Mouse (Mus musculus) neural tube, embryonic 15.5 days (tissue): ENCODE measurements at regions not wholly inside any gene's neighbourhood (a gene's known extent, or its start where the extent isn't known, plus 50 kb on each side); places are given as distances from the start of the nearest gene placed in this dataset.
"Not testable (repeated sequence)": the region's sequence is repeated elsewhere in the genome, so short reads cannot be mapped to it uniquely, and the experiment has no call there.

ENCODE experiments used
- ATAC-seq: fragments of 200-750 bp; cut with Nextera tagmentation; 2 replicates; pipeline ENCODE4 v1.8.0; 2017; ENCODE audit warnings: mild to moderate bottlenecking, moderate TSS enrichment, moderate library complexity; ENCODE audit not compliant: low FRiP score
- H3K27ac ChIP-seq: fragments of 300-500 bp; sonication (generic); replicated peaks from 2 replicates; pipeline ENCODE4 v1.5.1; 2015; ENCODE audit warnings: mild to moderate bottlenecking, inconsistent platforms
- H3K27me3 ChIP-seq: fragments of 300-500 bp; sonication (generic); replicated peaks from 2 replicates; pipeline ENCODE4 v1.6.1; 2015; ENCODE audit warnings: inconsistent platforms
- H3K36me3 ChIP-seq: fragments of 300-500 bp; sonication (generic); 2 replicates; pipeline ENCODE4 v1.6.1; 2015; ENCODE audit warnings: inconsistent platforms
- H3K4me1 ChIP-seq: fragments of 300-500 bp; sonication (generic); 2 replicates; pipeline ENCODE4 v1.6.1; 2015; ENCODE audit warnings: inconsistent platforms
- H3K4me2 ChIP-seq: fragments of 300-500 bp; sonication (generic); 2 replicates; pipeline ENCODE4 v1.6.1; 2015; ENCODE audit warnings: inconsistent platforms, mild to moderate bottlenecking, moderate library complexity
- H3K4me3 ChIP-seq: fragments of 300-500 bp; sonication (generic); replicated peaks from 2 replicates; pipeline ENCODE4 v1.5.1; 2015; ENCODE audit warnings: mild to moderate bottlenecking, inconsistent platforms
- H3K9ac ChIP-seq: fragments of 300-500 bp; sonication (generic); replicated peaks from 2 replicates; pipeline ENCODE4 v1.6.1; 2015; ENCODE audit warnings: mild to moderate bottlenecking, inconsistent platforms
- H3K9me3 ChIP-seq: fragments of 300-500 bp; sonication (generic); replicated peaks from 2 replicates; pipeline ENCODE4 v1.6.1; 2016; ENCODE audit warnings: inconsistent platforms
- WGBS: fragments of 180-500 bp; shearing (Covaris S2); methylation state at CpG from one replicate; pipeline ENCODE4 v1.1.7; 2015; ENCODE audit warnings: mixed read lengths; 5-methylcytosine and 5-hydroxymethylcytosine counted together

DNA sequence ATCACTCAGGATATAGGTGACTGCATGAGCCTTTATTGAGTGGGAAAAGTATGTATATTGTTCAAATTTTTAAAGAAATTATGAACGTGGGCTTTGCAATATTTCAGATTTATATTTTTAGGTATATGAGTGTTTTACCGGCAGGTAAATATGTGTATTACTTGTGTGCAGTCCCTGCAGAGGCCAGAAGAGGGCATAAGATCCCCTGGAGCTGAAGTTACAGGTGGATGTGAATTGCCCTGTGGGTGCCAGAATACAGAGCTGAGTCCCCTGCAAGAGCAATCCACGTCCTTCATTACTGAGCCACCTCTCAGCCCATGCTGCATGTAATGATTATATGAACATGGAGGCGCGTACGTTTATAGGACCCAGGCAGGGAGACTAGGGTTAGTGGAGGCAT, 174.8 kb downstream of the Katnal1 start:
- Histone ChIP-seq H3K27me3 (no peaks in the 10 kb centered on the region), H3K9ac (no peak overlapping the region), H3K36me3 (no peaks in the 10 kb centered on the region), H3K4me3 (no peak overlapping the region), H3K4me2 (no peak overlapping the region), H3K27ac (no peak overlapping the region), H3K4me1 (peaks cover 11% of the 10 kb centered on the region; the same call in 1 of the 2 replicates), H3K9me3 (no peaks in the 10 kb centered on the region)
- 94% methylated on average over 6 of the region's 6 CpGs for WGBS
- no peak for ATAC-seq

DNA sequence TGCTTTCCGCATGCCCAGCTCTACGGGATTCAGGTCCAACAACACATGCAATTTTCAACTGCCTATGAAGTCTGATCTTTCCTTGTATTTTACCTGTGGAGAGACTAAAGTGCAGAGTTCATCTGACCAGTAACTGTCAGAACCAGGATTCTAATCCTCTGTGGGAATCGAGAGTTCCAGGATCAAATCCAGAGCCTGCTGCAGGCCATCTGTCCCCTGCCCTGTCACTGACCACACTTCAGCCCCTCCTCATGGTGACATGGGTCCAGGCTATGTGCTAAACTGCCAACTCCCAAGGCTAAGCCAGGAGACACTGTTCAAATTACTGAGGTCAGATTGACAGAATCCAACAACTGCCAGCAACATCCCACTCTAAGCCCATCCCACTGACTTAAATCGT, 175.7 kb downstream of the Katnal1 start:
- H3K4me1 ChIP-seq: peaks cover 11% of the 10 kb centered on the region; the same call in 1 of the 2 replicates
- H3K4me3 ChIP-seq: no peak overlapping the region
- H3K36me3 ChIP-seq: no peaks in the 10 kb centered on the region
- no peak overlapping the region for H3K27ac ChIP-seq
- no peak overlapping the region for H3K9ac ChIP-seq
- no peak overlapping the region for H3K4me2 ChIP-seq
- no peak for ATAC-seq
- no peaks in the 10 kb centered on the region for H3K9me3 ChIP-seq
- WGBS: 81% methylated on average over 4 of the region's 4 CpGs
- H3K27me3 ChIP-seq: no peaks in the 10 kb centered on the region

GRCm38 (mm10) chr5:148751980-148752379, 177.1 kb downstream of the Katnal1 start:
- H3K9me3 ChIP-seq: no peaks in the 10 kb centered on the region
- H3K4me3 ChIP-seq: no peak overlapping the region
- no peak overlapping the region for H3K27ac ChIP-seq
- no peak overlapping the region for H3K4me2 ChIP-seq
- 0 out of 2 replicates have a peak, but pooled peaks cover 3% of the 10 kb centered on the region for H3K4me1 ChIP-seq
- no peaks in the 10 kb centered on the region for H3K36me3 ChIP-seq
- WGBS: 87% methylated on average over 13 of the region's 13 CpGs
- no peak overlapping the region for H3K9ac ChIP-seq
- H3K27me3 ChIP-seq: no peaks in the 10 kb centered on the region
- no peak for ATAC-seq

DNA sequence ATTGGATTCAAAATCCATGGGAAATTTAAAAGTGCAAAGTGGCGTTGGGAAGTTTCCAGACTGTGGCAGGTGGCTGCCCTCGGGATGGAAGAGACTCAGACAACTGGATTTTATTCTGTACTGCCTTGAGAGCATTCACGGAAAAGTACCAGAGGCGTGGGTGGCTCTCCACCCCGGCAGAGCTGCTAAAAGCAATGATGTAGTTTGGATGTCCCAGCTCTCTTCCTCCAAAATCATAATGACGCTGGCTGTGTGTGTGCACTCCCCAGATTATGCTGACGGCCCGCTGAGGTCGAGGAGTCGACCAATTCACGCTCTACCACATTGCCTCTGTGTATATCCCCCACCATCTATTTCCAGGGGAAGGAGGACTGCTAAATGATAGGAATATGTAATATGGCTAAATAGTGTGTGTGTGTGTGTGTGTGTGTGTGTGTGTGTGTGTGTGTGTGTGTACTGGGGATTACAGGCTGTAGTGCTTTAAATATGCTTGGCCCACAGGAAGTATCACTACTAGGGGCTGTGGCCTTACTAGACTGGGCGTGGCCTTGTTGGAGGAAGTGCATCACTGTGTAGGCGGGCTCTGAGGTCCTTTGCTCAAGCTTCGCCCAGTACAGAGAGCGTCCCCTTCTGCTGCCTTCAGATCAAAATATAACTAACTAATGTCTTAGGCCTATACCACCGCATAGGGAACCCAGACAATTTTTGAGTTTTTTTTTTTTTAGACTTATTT, 179.0 kb downstream of the Katnal1 start:
- no peaks in the 10 kb centered on the region for H3K4me1 ChIP-seq
- H3K4me3 ChIP-seq: no peak overlapping the region
- H3K36me3 ChIP-seq: no peaks in the 10 kb centered on the region
- no peak overlapping the region for H3K4me2 ChIP-seq
- no peak for ATAC-seq
- no peaks in the 10 kb centered on the region for H3K27me3 ChIP-seq
- H3K9me3 ChIP-seq: no peaks in the 10 kb centered on the region
- 87% methylated on average over 16 of the region's 16 CpGs for WGBS
- H3K27ac ChIP-seq: no peak overlapping the region
- H3K9ac ChIP-seq: no peak overlapping the region

- no peak overlapping the region for H3K27ac ChIP-seq
- no peaks in the 10 kb centered on the region for H3K36me3 ChIP-seq
- no peak overlapping the region for H3K4me3 ChIP-seq
- no peak overlapping the region for H3K9ac ChIP-seq
- H3K27me3 ChIP-seq: no peaks in the 10 kb centered on the region
- no peaks in the 10 kb centered on the region for H3K9me3 ChIP-seq
- H3K4me2 ChIP-seq: no peak overlapping the region
- no peak for ATAC-seq
- no peaks in the 10 kb centered on the region for H3K4me1 ChIP-seq
- WGBS: 87% methylated on average over 21 of the region's 21 CpGs
These were observed 181.0 kb downstream of the Katnal1 start for GRCm38 (mm10) chr5:148747972-148748764.

GRCm38 (mm10) chr5:148747549-148747948, 181.6 kb downstream of the Katnal1 start:
- WGBS: 89% methylated on average over 3 of the region's 3 CpGs
- no peaks in the 10 kb centered on the region for H3K9me3 ChIP-seq
- H3K27ac ChIP-seq: no peak overlapping the region
- no peak overlapping the region for H3K4me2 ChIP-seq
- no peak overlapping the region for H3K4me3 ChIP-seq
- 0 out of 2 replicates have a peak overlapping the region, but pooled peaks have one; percentile 7 for H3K9ac ChIP-seq
- no peaks in the 10 kb centered on the region for H3K36me3 ChIP-seq
- H3K27me3 ChIP-seq: no peaks in the 10 kb centered on the region
- H3K4me1 ChIP-seq: no peaks in the 10 kb centered on the region
- no peak for ATAC-seq

DNA sequence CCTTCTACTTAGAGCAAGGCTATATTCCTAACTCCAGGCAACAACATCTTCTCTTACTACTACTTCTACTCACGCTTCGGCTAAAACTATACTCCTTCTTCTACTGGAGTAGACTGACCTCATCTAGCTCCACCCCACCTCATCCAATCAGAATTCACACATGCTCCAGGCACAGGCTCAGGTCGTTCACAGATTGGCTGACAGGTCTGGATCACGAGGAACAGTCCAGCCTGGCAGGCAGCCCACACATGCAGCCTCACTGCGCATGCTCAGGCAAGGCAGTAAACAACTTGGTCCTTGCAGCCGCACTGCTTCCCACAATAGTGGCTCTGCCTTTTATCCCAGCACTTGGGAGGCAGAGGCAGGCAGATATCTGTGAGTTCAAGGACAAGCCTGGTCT, 182.4 kb downstream of the Katnal1 start:
- not testable (repeated sequence) for H3K9me3 ChIP-seq, H3K27me3 ChIP-seq, H3K4me3 ChIP-seq, H3K27ac ChIP-seq, H3K36me3 ChIP-seq, H3K4me1 ChIP-seq, ATAC-seq, H3K4me2 ChIP-seq, H3K9ac ChIP-seq
- WGBS: 70% methylated on average over 6 of the region's 6 CpGs

- no peaks in the 10 kb centered on the region for H3K27me3 ChIP-seq
- 74% methylated on average over 7 of the region's 7 CpGs for WGBS
- no peak overlapping the region for H3K4me3 ChIP-seq
- no peak overlapping the region for H3K4me2 ChIP-seq
- peaks cover 4% of the 10 kb centered on the region; the same call in 1 of the 2 replicates for H3K4me1 ChIP-seq
- H3K36me3 ChIP-seq: no peaks in the 10 kb centered on the region
- no peak overlapping the region for H3K9ac ChIP-seq
- H3K9me3 ChIP-seq: no peaks in the 10 kb centered on the region
- no peak for ATAC-seq
- H3K27ac ChIP-seq: no peak overlapping the region
These were observed 184.3 kb downstream of the Katnal1 start for GRCm38 (mm10) chr5:148744676-148745391.

DNA sequence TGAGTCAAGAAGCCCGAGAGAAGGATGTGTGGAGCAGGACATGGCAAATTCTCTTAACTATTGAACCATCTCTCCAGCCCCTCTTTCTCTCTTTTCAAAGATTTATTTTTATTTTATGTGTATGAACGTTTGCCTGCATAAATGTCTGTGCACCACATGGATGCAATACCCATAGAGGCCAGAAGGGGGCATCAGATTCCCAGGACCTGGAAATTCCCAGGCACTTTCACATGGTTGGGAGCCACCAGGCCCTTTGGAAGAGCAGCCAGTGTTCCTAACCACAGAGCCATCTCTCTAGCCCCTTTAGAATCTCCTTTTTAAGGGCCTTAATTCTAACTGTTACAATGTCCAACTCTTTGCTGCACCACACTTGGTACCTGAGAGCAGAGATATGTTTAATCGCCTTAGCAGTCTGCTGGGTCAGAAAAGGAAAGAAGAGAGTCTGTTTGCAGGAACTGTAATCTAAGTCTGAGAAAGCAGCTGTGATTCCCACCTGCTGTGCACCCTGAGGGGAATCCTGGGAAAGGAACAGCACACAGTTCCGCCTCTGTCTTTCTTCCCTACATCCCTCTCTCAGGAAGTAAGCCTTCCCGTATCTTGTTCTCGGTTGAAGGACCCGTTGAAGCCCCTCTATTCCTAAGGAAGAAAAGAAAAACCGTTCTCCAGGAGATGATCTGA, 186.8 kb downstream of the Katnal1 start:
- H3K4me2 ChIP-seq: no peak overlapping the region
- H3K4me3 ChIP-seq: no peak overlapping the region
- no peaks in the 10 kb centered on the region for H3K27me3 ChIP-seq
- no peak overlapping the region for H3K9ac ChIP-seq
- H3K36me3 ChIP-seq: no peaks in the 10 kb centered on the region
- no peaks in the 10 kb centered on the region for H3K9me3 ChIP-seq
- H3K4me1 ChIP-seq: peaks cover 4% of the 10 kb centered on the region; the same call in 1 of the 2 replicates
- ATAC-seq: no peak
- 87% methylated on average over 8 of the region's 8 CpGs for WGBS
- H3K27ac ChIP-seq: no peak overlapping the region

GRCm38 (mm10) chr5:148741267-148742004, 187.7 kb downstream of the Katnal1 start:
- Histone ChIP-seq H3K9ac (no peak overlapping the region), H3K36me3 (no peaks in the 10 kb centered on the region), H3K27me3 (no peaks in the 10 kb centered on the region), H3K27ac (0 out of 2 replicates have a peak overlapping the region, but pooled peaks have one; percentile 6), H3K4me3 (no peak overlapping the region), H3K4me2 (no peak overlapping the region), H3K9me3 (no peaks in the 10 kb centered on the region), H3K4me1 (peaks cover 4% of the 10 kb centered on the region; the same call in 1 of the 2 replicates)
- ATAC-seq: no peak
- 88% methylated on average over 19 of the region's 19 CpGs for WGBS
